Mouse (Mus musculus) liver, embryonic 16.5 days (tissue): ENCODE results near the gene Dcaf7. TPM values are rescaled to one million over a fixed set of nuclear protein-coding genes. Genes with fewer than 3 reads are reported as not detected.

ENCODE experiments used
- ATAC-seq: fragments of 200-750 bp; cut with Nextera tagmentation; 2 replicates; pipeline ENCODE4 v1.8.0; 2017; ENCODE audit warnings: low read depth, mild to moderate bottlenecking, moderate number of reproducible peaks, moderate library complexity
- H3K27ac ChIP-seq: fragments of 300-500 bp; sonication (generic); 2 replicates; pipeline ENCODE4 v1.5.1; 2014; ENCODE audit warnings: mild to moderate bottlenecking, low read length
- H3K27me3 ChIP-seq: fragments of 300-500 bp; sonication (generic); 2 replicates; pipeline ENCODE4 v1.6.1; 2014; ENCODE audit warnings: low read depth, low read length, mixed read lengths; ENCODE audit not compliant: control insufficient read depth, insufficient read depth
- H3K36me3 ChIP-seq: fragments of 300-500 bp; sonication (generic); 2 replicates; pipeline ENCODE4 v1.6.1; 2014; ENCODE audit warnings: mild to moderate bottlenecking; ENCODE audit not compliant: control insufficient read depth, insufficient read depth
- H3K4me1 ChIP-seq: fragments of 300-500 bp; sonication (generic); 2 replicates; pipeline ENCODE4 v1.6.1; 2014; ENCODE audit warnings: low read depth, low read length, mixed read lengths; ENCODE audit not compliant: control insufficient read depth
- H3K4me2 ChIP-seq: fragments of 300-500 bp; sonication (generic); 2 replicates; pipeline ENCODE4 v1.6.1; 2014; ENCODE audit warnings: low read depth, low read length, mixed read lengths
- H3K4me3 ChIP-seq: fragments of 300-500 bp; sonication (generic); 2 replicates; pipeline ENCODE4 v1.5.1; 2014; ENCODE audit warnings: low read depth, mild to moderate bottlenecking, low read length
- H3K9ac ChIP-seq: fragments of 300-500 bp; sonication (generic); 2 replicates; pipeline ENCODE4 v1.6.1; 2014; ENCODE audit warnings: low read depth, low read length
- H3K9me3 ChIP-seq: fragments of 300-500 bp; sonication (generic); replicated peaks from 2 replicates; pipeline ENCODE4 v1.6.1; 2016; ENCODE audit warnings: low read length; ENCODE audit not compliant: control insufficient read depth
- WGBS: fragments of 180-500 bp; shearing (Covaris S2); extraction: QIAGEN DNeasy Blood & Tissue Kit; methylation state at CpG from one replicate; pipeline ENCODE4 v1.1.7; 2014; ENCODE audit not compliant: insufficient replicate concordance; 5-methylcytosine and 5-hydroxymethylcytosine counted together
- polyA plus RNA-seq: library from polyadenylated mRNA; unstranded; fragments of >200 nt; fragmentation: Nextera tagmentation; extraction: Ambion mirVana; gene quantifications from 2 replicates; pipeline ENCODE4 v1.2.1, GENCODE M21; 2015

Gene Dcaf7
- polyA plus RNA-seq, result 25.1 and 27.5 TPM in 2 replicates

DNA sequence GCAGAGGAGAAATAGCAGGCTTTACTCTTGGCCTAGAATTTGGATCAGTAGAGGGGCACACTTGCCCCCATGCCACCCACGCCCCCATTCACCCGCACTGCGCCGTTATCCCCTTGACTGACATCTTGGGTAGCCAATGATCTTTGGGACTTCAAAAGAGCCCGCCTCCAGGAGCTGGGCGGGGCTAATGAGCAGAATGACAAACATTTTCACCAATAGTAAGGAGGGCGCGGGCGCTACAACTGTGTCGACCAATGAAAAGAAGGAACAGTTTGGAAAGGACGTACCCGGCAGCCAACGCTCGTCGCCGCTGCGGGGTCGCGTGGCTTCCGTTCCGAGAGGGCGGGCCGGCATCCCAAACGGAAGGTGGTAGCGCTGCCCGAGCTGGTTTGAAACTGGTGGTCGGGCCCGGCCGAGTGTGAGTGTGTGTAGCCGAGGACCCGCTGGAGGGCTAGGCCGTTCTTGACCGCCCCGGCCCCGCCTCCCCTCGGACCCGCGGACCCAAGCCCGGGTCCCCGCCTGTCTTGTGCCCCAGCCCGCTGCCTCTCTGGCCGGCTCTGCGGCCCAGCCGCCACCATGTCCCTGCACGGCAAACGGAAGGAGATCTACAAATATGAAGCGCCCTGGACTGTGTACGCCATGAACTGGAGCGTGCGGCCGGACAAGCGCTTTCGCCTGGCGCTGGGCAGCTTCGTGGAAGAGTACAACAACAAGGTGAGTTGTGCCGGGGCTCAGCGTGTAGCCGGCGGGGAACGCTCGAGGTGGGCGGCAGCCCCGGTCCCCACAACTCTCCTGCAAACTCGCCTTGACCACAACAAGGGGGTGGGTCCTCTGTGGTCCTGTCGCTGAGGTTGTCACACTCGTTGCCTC lies at the start of gene Dcaf7:
Dcaf7 (plus strand) TSS at position 325 of the 870 bp plus-strand sequence.
- Histone ChIP-seq H3K27me3 (no peaks in the 10 kb centered on the region), H3K4me3 (peak within 1 kb of the TSS; percentile 100), H3K9me3 (no peaks in the 10 kb centered on the region), H3K4me1 (peaks cover 30% of the 10 kb centered on the region), H3K36me3 (no peaks in the 10 kb centered on the region), H3K9ac (peak within 1 kb of the TSS; percentile 97), H3K4me2 (peak within 1 kb of the TSS; percentile 87), H3K27ac (peak within 1 kb of the TSS; percentile 90)
- peak; percentile 98 for ATAC-seq
- WGBS, result under 1% methylated on average over 65 of the region's 66 CpGs

DNA sequence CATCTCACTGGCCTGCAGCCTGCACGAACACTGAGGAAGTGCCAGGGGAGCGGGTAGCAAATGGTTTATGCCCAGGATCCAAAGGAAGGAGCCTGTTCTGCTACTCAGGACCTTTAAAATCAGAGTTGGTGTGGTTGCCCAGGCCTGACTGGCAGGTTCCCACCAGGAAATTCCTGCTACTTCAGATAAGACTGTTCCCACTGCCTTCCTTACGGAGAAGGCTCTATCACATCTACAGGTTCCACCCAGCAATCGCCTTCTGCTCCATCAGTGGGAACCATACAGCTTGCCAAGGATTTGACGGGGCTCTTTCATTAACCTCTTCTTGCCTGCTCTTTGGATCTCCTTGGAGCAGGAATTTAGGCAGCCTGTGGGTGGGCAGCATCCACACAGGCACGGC lies 49.2 kb upstream of the Dcaf7 start:
- Histone ChIP-seq H3K27ac (no peak overlapping the region), H3K4me2 (no peak overlapping the region), H3K27me3 (no peaks in the 10 kb centered on the region), H3K9ac (no peak overlapping the region), H3K36me3 (no peaks in the 10 kb centered on the region), H3K4me1 (no peaks in the 10 kb centered on the region; the same call in 1 of the 2 replicates), H3K9me3 (no peaks in the 10 kb centered on the region), H3K4me3 (no peak overlapping the region)
- WGBS, result 38% methylated on average over 6 of the region's 6 CpGs
- no peak for ATAC-seq

GRCm38 (mm10) chr11:105989446-105989845 lies 47.2 kb upstream of the Dcaf7 start:
- Histone ChIP-seq H3K36me3 (no peaks in the 10 kb centered on the region), H3K4me3 (no peak overlapping the region), H3K4me1 (no peaks in the 10 kb centered on the region; the same call in 1 of the 2 replicates), H3K9ac (no peak overlapping the region), H3K27ac (no peak overlapping the region), H3K27me3 (no peaks in the 10 kb centered on the region), H3K9me3 (no peaks in the 10 kb centered on the region), H3K4me2 (no peak overlapping the region)
- peak; percentile 16; the same call in 1 of the 2 replicates for ATAC-seq
- 49% methylated on average over 6 of the region's 6 CpGs for WGBS

DNA sequence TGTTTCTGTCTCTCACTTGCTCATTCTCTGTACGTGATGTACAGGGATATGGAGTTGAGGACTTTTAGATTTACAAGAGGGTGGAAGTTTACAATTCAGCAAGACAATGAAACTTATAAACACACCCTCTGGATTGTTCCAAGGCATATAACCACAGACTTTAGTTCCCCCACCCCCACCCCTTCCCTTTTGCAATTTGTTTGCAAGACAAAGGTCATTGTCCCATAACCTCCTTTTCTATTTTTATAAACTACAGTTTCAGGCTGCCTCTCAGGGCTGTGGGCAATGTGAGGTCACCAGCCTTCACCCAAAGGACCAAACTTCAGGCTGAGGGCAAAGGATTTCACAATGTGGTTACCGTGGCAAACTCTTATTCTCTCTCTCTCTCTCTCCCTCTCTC lies 46.4 kb upstream of the Dcaf7 start:
- ATAC-seq, result peak; percentile 74
- 14% methylated on average over 2 of the region's 2 CpGs for WGBS

DNA sequence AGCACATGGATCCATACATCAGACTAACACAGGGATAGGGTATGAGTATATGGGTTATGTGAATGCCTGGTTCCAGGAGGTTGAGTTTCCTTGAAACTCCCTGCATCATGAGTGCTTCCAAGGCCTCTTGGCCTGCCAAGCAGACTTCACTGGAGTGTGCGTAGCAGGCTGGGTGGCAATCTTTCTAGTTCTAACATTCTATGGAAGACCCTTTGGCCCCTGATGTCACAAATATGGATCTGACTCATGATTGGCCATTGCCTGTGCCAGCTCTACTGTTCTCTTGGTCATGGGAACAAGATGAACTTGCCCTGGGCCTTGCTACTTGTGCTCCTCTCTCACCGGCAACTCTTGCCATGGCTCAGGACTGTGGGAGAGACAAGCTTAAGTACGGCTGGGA lies 42.3 kb upstream of the Dcaf7 start, which contains the start of gene Ace3:
Ace3 (plus strand) TSS at position 301 of the 400 bp plus-strand sequence.
- Histone ChIP-seq H3K9me3 (no peaks in the 10 kb centered on the region), H3K36me3 (no peaks in the 10 kb centered on the region), H3K9ac (no peak within 1 kb of the TSS), H3K4me2 (no peak within 1 kb of the TSS), H3K27me3 (peaks cover 22% of the 10 kb centered on the region), H3K27ac (no peak within 1 kb of the TSS), H3K4me1 (no peaks in the 10 kb centered on the region; the same call in 1 of the 2 replicates), H3K4me3 (no peak within 1 kb of the TSS)
- ATAC-seq, result no peak
- WGBS, result 78% methylated on average over 3 of the region's 3 CpGs

More for the DNA sequence above, 46.4 kb upstream of the Dcaf7 start:
- H3K4me1 ChIP-seq, result no peaks in the 10 kb centered on the region; the same call in 1 of the 2 replicates
- H3K9ac ChIP-seq, result no peak overlapping the region
- H3K27ac ChIP-seq, result no peak overlapping the region
- H3K9me3 ChIP-seq, result no peaks in the 10 kb centered on the region
- H3K4me2 ChIP-seq, result no peak overlapping the region
- no peaks in the 10 kb centered on the region for H3K36me3 ChIP-seq
- no peak overlapping the region for H3K4me3 ChIP-seq
- H3K27me3 ChIP-seq, result no peaks in the 10 kb centered on the region

DNA sequence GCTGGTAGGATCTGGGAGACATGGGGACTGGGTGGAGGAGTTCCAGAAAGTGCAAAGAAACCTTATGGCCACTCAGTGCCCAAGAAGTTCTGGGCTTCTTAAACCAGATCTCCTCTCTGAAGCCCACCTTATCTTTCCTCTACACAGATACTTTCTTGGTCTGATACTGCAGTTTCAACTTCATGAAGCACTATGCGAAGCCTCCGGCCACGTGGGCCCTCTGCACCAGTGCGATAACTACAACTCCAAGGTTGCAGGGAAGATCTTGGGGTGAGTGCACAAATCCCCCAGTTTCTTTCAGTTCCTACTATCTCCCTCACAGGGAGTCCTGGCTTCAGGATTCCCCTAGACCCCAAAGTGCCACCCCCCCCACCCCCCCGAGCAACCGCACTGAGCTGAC lies 36.6 kb upstream of the Dcaf7 start:
- Histone ChIP-seq H3K27ac (no peak overlapping the region), H3K9me3 (no peaks in the 10 kb centered on the region), H3K9ac (no peak overlapping the region), H3K4me3 (no peak overlapping the region), H3K36me3 (no peaks in the 10 kb centered on the region), H3K27me3 (peaks cover 42% of the 10 kb centered on the region), H3K4me1 (no peaks in the 10 kb centered on the region), H3K4me2 (no peak overlapping the region)
- 75% methylated on average over 6 of the region's 6 CpGs for WGBS
- ATAC-seq, result no peak

- no peak for ATAC-seq
- no peak overlapping the region for H3K27ac ChIP-seq
- H3K4me3 ChIP-seq, result no peak overlapping the region
- no peak overlapping the region for H3K9ac ChIP-seq
- H3K9me3 ChIP-seq, result no peaks in the 10 kb centered on the region
- peaks cover 32% of the 10 kb centered on the region for H3K27me3 ChIP-seq
- no peaks in the 10 kb centered on the region for H3K36me3 ChIP-seq
- H3K4me2 ChIP-seq, result no peak overlapping the region
- 21% methylated on average over 4 of the region's 4 CpGs for WGBS
- H3K4me1 ChIP-seq, result no peaks in the 10 kb centered on the region
Measured at GRCm38 (mm10) chr11:106001718-106002117, 35.0 kb upstream of the Dcaf7 start.

DNA sequence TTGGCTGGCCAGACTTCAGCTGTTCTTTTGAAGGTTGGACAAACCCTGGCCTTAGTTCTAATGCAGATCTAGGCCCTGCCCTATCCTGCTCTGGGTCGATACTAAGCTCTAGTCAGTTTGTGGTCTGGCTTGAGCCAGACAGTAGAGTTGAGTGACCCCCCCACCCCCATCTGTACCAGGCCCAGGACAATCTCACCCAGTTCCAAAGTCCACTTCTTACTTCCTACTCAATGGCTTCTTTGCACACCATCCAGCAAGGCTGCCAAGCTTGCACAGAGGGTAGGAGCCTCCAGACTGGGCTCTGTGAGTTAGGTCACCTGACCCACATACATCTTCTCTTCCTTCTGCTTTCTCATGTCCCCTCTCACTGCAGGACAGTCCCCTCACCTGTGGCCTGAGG lies 32.1 kb upstream of the Dcaf7 start:
- no peak for ATAC-seq
- no peak overlapping the region for H3K9ac ChIP-seq
- no peak overlapping the region for H3K27ac ChIP-seq
- WGBS, result 56% methylated on average over 1 of the region's 1 CpGs
- no peaks in the 10 kb centered on the region for H3K4me1 ChIP-seq
- no peak overlapping the region for H3K4me3 ChIP-seq
- no peaks in the 10 kb centered on the region for H3K9me3 ChIP-seq
- H3K36me3 ChIP-seq, result no peaks in the 10 kb centered on the region
- peaks cover 41% of the 10 kb centered on the region for H3K27me3 ChIP-seq
- H3K4me2 ChIP-seq, result no peak overlapping the region

DNA sequence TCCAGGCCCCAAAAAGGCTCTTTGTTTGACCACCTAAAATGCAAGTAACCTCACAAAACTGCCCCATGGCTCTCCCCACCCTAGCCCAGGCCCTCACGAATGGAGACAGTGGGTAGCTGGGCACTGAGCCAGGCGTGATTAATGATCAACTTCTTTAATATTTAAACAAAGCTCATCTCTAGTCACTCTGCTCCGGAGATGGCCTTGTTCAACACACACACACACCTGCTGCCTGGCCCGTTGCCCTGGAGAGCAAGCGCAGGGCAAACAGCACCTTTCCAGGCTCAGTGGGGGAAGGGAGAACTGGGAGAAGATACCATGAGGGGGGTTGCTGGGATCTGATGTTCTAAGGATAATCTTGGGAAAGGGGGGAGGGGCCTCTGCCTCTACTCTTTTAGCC lies 30.7 kb upstream of the Dcaf7 start:
- H3K27ac ChIP-seq, result no peak overlapping the region
- WGBS, result 40% methylated on average over 5 of the region's 5 CpGs

More for the DNA sequence above, 30.7 kb upstream of the Dcaf7 start:
- peak; percentile 76 for ATAC-seq
- Histone ChIP-seq H3K36me3 (no peaks in the 10 kb centered on the region), H3K9me3 (no peaks in the 10 kb centered on the region), H3K4me2 (no peak overlapping the region), H3K9ac (no peak overlapping the region), H3K4me1 (no peaks in the 10 kb centered on the region), H3K4me3 (no peak overlapping the region), H3K27me3 (peaks cover 52% of the 10 kb centered on the region)
